8 mouse cellular contexts compared by ENCODE assay signal in genomic region chr17:28951831-28952799, GRCm38 (mm10). TPM values are rescaled to one million over a fixed set of nuclear protein-coding genes. Genes with fewer than 3 reads are reported as not detected.
DNase-seq lines count a peak whose midpoint lies in the region; ATAC-seq and TF ChIP-seq lines count a peak whose summit lies in the region.

Kctd20 (plus strand) TSS chr17:28951950.

- WGBS in hindbrain, embryonic 10.5 days: 1% methylated on average over 80 of the region's 80 CpGs
- whole genome bisulfite sequencing in lung, postnatal 0 days: 1% methylated on average over 53 of the region's 80 CpGs

- H3K27ac ChIP-seq in hindbrain, embryonic 10.5 days: peak within 1 kb of the TSS; percentile 99
- H3K27ac ChIP-seq in lung, postnatal 0 days (ENCODE audit: low read length): peak within 1 kb of the TSS; percentile 97

- peak within 1 kb of the TSS; percentile 77 for H3K4me3 ChIP-seq in hindbrain, embryonic 10.5 days
- H3K4me3 ChIP-seq in lung, postnatal 0 days (ENCODE audit: low read depth, low read length): peak within 1 kb of the TSS; percentile 70

- peaks cover 11% of the 10 kb centered on the region for H3K9me3 ChIP-seq in hindbrain, embryonic 10.5 days
- H3K9me3 ChIP-seq in lung, postnatal 0 days (ENCODE audit: low read length): no peaks in the 10 kb centered on the region

- H3K9ac ChIP-seq in lung, postnatal 0 days (replicated peaks; ENCODE audit: low read depth): peak within 1 kb of the TSS; percentile 77

- H3K4me1 ChIP-seq in hindbrain, embryonic 10.5 days (replicated peaks): peaks cover 25% of the 10 kb centered on the region
- H3K4me1 ChIP-seq in lung, postnatal 0 days (ENCODE audit: insufficient read depth, low read depth, low read length): peaks cover 12% of the 10 kb centered on the region

- peak; percentile 76 for ATAC-seq in frontal cortex, adult (ENCODE audit: low TSS enrichment)
- peak; percentile 92 for ATAC-seq in lung, postnatal 0 days

- peak; percentile 80 for DNase-seq in MEL-GATA-1-ER (ENCODE audit: extremely low read depth, low read depth)
- peak; percentile 95 for DNase-seq in cerebellum, adult 8-10 months
- peak; percentile 94 for DNase-seq in hindbrain, embryonic 10.5 days (ENCODE audit: low spot score)
- peak; percentile 92 for DNase-seq in layer of hippocampus, adult 9-11 months
- peak; percentile 95 for DNase-seq in lung, postnatal 0 days (ENCODE audit: low spot score)
- DNase-seq in ovary, postnatal 14 days (ENCODE audit: low spot score): peak; percentile 89
- peak; percentile 95 for DNase-seq in thymus, postnatal 14 days

- no peaks in the 10 kb centered on the region for H3K27me3 ChIP-seq in hindbrain, embryonic 10.5 days (ENCODE audit: insufficient read depth, poor library complexity, severe bottlenecking)
- no peaks in the 10 kb centered on the region for H3K27me3 ChIP-seq in lung, postnatal 0 days (replicated peaks; ENCODE audit: insufficient read depth, low read length)

- TF ChIP-seq CTCF in lung, postnatal 0 days (IDR thresholded peaks at IDR 0.05): no peak; the same call in 1 of the 2 replicates

- H3K4me2 ChIP-seq in lung, postnatal 0 days (replicated peaks; ENCODE audit: low read depth, low read length): peak within 1 kb of the TSS; percentile 75

- TF ChIP-seq EP300 in lung, postnatal 0 days (IDR thresholded peaks at IDR 0.05): no peak

- H3K36me3 ChIP-seq in hindbrain, embryonic 10.5 days: peaks cover 29% of the 10 kb centered on the region
- H3K36me3 ChIP-seq in lung, postnatal 0 days (ENCODE audit: insufficient read depth, low read length): no peaks in the 10 kb centered on the region

RNA-seq across cellular contexts. Expression of gene Kctd20, which starts in this region (rescaled TPM):
- 103 and 111 TPM in 2 replicates for polyA plus RNA-seq in hindbrain, embryonic 10.5 days (2016; fragmentation: Nextera tagmentation; extraction: Ambion mirVana)
- 44.3 and 49.5 TPM in 2 replicates for polyA plus RNA-seq in lung, postnatal 0 days (2015; fragmentation: Nextera tagmentation; extraction: Ambion mirVana)

Comparison
In these comparisons a context has a peak if more than half of its experiments do, and no peak if none do; other contexts are left out.
1. Peak in every context shown above with its lines: DNase-seq, ATAC-seq, H3K4me3 ChIP-seq and H3K27ac ChIP-seq.